9 mouse cellular contexts compared by ENCODE assay signal in genomic region chr11:4729603-4730002, GRCm38 (mm10). TPM values are rescaled to one million over a fixed set of nuclear protein-coding genes. Genes with fewer than 3 reads are reported as not detected.
DNase-seq lines count a peak whose midpoint lies in the region; ATAC-seq lines count a peak whose summit lies in the region.
"Had no signal": no experiment of that assay in that cellular context is flagged by ENCODE, and none has a peak within 500 bp of the region (broad histone marks: within the 10 kb centered on the region; RNA-seq: fewer than 3 reads in every experiment).

No protein-coding gene starts in this region.

- no peak overlapping the region for H3K4me2 ChIP-seq in heart, embryonic 11.5 days
- H3K4me2 ChIP-seq in limb, embryonic 12.5 days, result no peak overlapping the region

- DNase-seq in heart, adult 8-10 months (ENCODE audit: low spot score), result no peak
- peak; percentile 51 for DNase-seq in right cerebral cortex, postnatal 14 days
- DNase-seq in right cerebral cortex, postnatal 36 days (ENCODE audit: low spot score in 2 of 2), result no peak
- DNase-seq in urinary bladder, postnatal 14 days (ENCODE audit: low spot score), result peak; percentile 80
- DNase-seq in gastrocnemius, postnatal 36 days, result no peak
- no peak for DNase-seq in gastrocnemius, adult 8-10 months (ENCODE audit: low spot score in 2 of 2)

- H3K4me3 ChIP-seq in heart, embryonic 11.5 days (ENCODE audit: low read depth, low read length), result no peak overlapping the region
- no peak overlapping the region for H3K4me3 ChIP-seq in limb, embryonic 12.5 days (replicated peaks)

- H3K27ac ChIP-seq in heart, embryonic 11.5 days (ENCODE audit: low read depth, low read length), result no peak overlapping the region
- peak overlapping the region; percentile 50; the same call in 1 of the 2 replicates for H3K27ac ChIP-seq in limb, embryonic 12.5 days

- no peak overlapping the region for H3K9ac ChIP-seq in heart, embryonic 11.5 days (ENCODE audit: low read depth, low read length)
- H3K9ac ChIP-seq in limb, embryonic 12.5 days (replicated peaks), result no peak overlapping the region

- peak; percentile 32; the same call in 1 of the 2 replicates for ATAC-seq in heart, embryonic 11.5 days (replicated peaks; ENCODE audit: insufficient number of reproducible peaks, low FRiP score, low TSS enrichment)
- ATAC-seq in limb, embryonic 12.5 days (ENCODE audit: insufficient number of reproducible peaks, insufficient read depth, low FRiP score, low TSS enrichment, low read depth), result no peak

- H3K36me3 ChIP-seq in heart, embryonic 11.5 days (ENCODE audit: control insufficient read depth, insufficient read depth, low read length), result peaks cover 6% of the 10 kb centered on the region; the same call in 1 of the 2 replicates
- H3K36me3 ChIP-seq in limb, embryonic 12.5 days, result peaks cover 30% of the 10 kb centered on the region

- intact Hi-C loops in gastrocnemius, postnatal 36 days (cut with DNase I), result no loop called here

- peaks cover 9% of the 10 kb centered on the region for H3K4me1 ChIP-seq in heart, embryonic 11.5 days (ENCODE audit: control insufficient read depth, insufficient read depth, low read length)
- no peaks in the 10 kb centered on the region; the same call in 1 of the 2 replicates for H3K4me1 ChIP-seq in limb, embryonic 12.5 days (replicated peaks)

- 38% methylated on average over 12 of the region's 12 CpGs for WGBS in heart, embryonic 11.5 days (ENCODE audit: insufficient replicate concordance)
- WGBS in limb, embryonic 12.5 days, result 67% methylated on average over 12 of the region's 12 CpGs

- H3K9me3 ChIP-seq in heart, embryonic 11.5 days (replicated peaks; ENCODE audit: control insufficient read depth, low read length), result no peaks in the 10 kb centered on the region
- H3K9me3 ChIP-seq in limb, embryonic 12.5 days, result no peaks in the 10 kb centered on the region

- H3K27me3 ChIP-seq in heart, embryonic 11.5 days (ENCODE audit: control insufficient read depth, insufficient read depth, low read length), result no peaks in the 10 kb centered on the region
- no peaks in the 10 kb centered on the region for H3K27me3 ChIP-seq in limb, embryonic 12.5 days

RNA-seq across cellular contexts. Expression of gene Cabp7, which starts 17.0 kb away (rescaled TPM):
- polyA plus RNA-seq in heart, embryonic 11.5 days (2014; fragmentation: Nextera tagmentation; extraction: Ambion mirVana), result 0.10 and 0.14 TPM in 2 replicates
- total RNA-seq in heart, adult 8-10 months (2022), result not detected
- polyA plus RNA-seq in limb, embryonic 12.5 days (2016; fragmentation: Nextera tagmentation; extraction: Ambion mirVana), result 0.08 TPM in 2 replicates
- under 1 TPM; 0.33 to 0.74 TPM for total RNA-seq in gastrocnemius, postnatal 36 days (2021)
- under 1 TPM in 2 of 4 experiments, not detected in 2; 0.10 to 0.12 TPM for total RNA-seq in gastrocnemius, adult 8-10 months (2022)
- total RNA-seq: heart, postnatal 36 days had no signal

RNA-seq across cellular contexts. Expression of gene Zmat5, which starts 25.1 kb away (rescaled TPM):
- 50.1 and 55.8 TPM in 2 replicates for polyA plus RNA-seq in heart, embryonic 11.5 days (2014; fragmentation: Nextera tagmentation; extraction: Ambion mirVana)
- 10 to 100 TPM; 25.9 to 31.7 (median 26.3) TPM for total RNA-seq in heart, adult 8-10 months (2022)
- polyA plus RNA-seq in limb, embryonic 12.5 days (2016; fragmentation: Nextera tagmentation; extraction: Ambion mirVana), result 75.7 and 76.7 TPM in 2 replicates
- total RNA-seq in gastrocnemius, postnatal 36 days (2021), result 10 to 100 TPM; 20.7 to 22.9 TPM
- total RNA-seq in gastrocnemius, adult 8-10 months (2022), result 10 to 100 TPM; 19.6 to 26.9 (median 24.7) TPM

RNA-seq across cellular contexts. Expression of gene Uqcr10, which starts 25.5 kb away (rescaled TPM):
- polyA plus RNA-seq in heart, embryonic 11.5 days (2014; fragmentation: Nextera tagmentation; extraction: Ambion mirVana), result 1,482 and 1,490 TPM in 2 replicates
- 1,000 to 10,000 TPM; 1,379 to 1,599 (median 1,505) TPM for total RNA-seq in heart, adult 8-10 months (2022)
- 646 and 679 TPM in 2 replicates for polyA plus RNA-seq in limb, embryonic 12.5 days (2016; fragmentation: Nextera tagmentation; extraction: Ambion mirVana)
- total RNA-seq in gastrocnemius, postnatal 36 days (2021), result 1,000 to 10,000 TPM in 1 of 2 experiments, 100 to 1,000 TPM in 1; 914 to 1,010 TPM
- 1,000 to 10,000 TPM in 1 of 4 experiments, 100 to 1,000 TPM in 3; 882 to 1,031 (median 959) TPM for total RNA-seq in gastrocnemius, adult 8-10 months (2022)

Comparison
In these comparisons a context has a peak if more than half of its experiments do, and no peak if none do; other contexts are left out.
1. DNase-seq: peak in right cerebral cortex, postnatal 14 days (single experiment) and urinary bladder, postnatal 14 days (single experiment); none in heart, adult 8-10 months (single experiment), right cerebral cortex, postnatal 36 days (0 of 2), gastrocnemius, postnatal 36 days (0 of 2) and gastrocnemius, adult 8-10 months (0 of 2).